Mouse (Mus musculus): Measurements from ENCODE around the gene Tmem191c. TPM values are rescaled to one million over a fixed set of nuclear protein-coding genes. Genes with fewer than 3 reads are reported as not detected.
A peak's percentile ranks its signal among the peaks of the same experiment; 100 is the strongest.

The Tmem191c gene
- polyA plus RNA-seq, 1 experiment from 2014 or later: 9.1 TPM

- WGBS: 68% methylated on average over 6 of the region's 6 CpGs
- DNase-seq (ENCODE audit: low spot score): no peak
- Histone ChIP-seq H3K36me3 (0 out of 2 replicates have a peak, but pooled peaks cover 2% of the 10 kb centered on the region), H3K27ac (no peak overlapping the region), H3K9me3 (replicated peaks) (no peaks in the 10 kb centered on the region), H3K27me3 (ENCODE audit: low read depth, poor library complexity, severe bottlenecking) (no peaks in the 10 kb centered on the region), H3K4me1 (peaks cover 30% of the 10 kb centered on the region), H3K4me3 (no peak overlapping the region)
These were observed 26.7 kb upstream of the Tmem191c start for GRCm38 (mm10) chr16:17249135-17249534.

GRCm38 (mm10) chr16:17251539-17251938 lies 24.3 kb upstream of the Tmem191c start:
- Histone ChIP-seq H3K27ac (no peak overlapping the region), H3K9me3 (replicated peaks) (no peaks in the 10 kb centered on the region), H3K36me3 (peaks cover 17% of the 10 kb centered on the region), H3K4me1 (peaks cover 35% of the 10 kb centered on the region), H3K27me3 (ENCODE audit: low read depth, poor library complexity, severe bottlenecking) (no peaks in the 10 kb centered on the region), H3K4me3 (no peak overlapping the region)
- no peak for DNase-seq (ENCODE audit: low spot score)
- WGBS: 88% methylated on average over 3 of the region's 3 CpGs

GRCm38 (mm10) chr16:17252086-17252726 lies 23.7 kb upstream of the Tmem191c start:
- Histone ChIP-seq H3K4me3 (no peak overlapping the region), H3K9me3 (replicated peaks) (no peaks in the 10 kb centered on the region), H3K27ac (no peak overlapping the region), H3K36me3 (peaks cover 23% of the 10 kb centered on the region), H3K27me3 (ENCODE audit: low read depth, poor library complexity, severe bottlenecking) (no peaks in the 10 kb centered on the region), H3K4me1 (peaks cover 35% of the 10 kb centered on the region)
- no peak for DNase-seq (ENCODE audit: low spot score)
- WGBS: 74% methylated on average over 3 of the region's 3 CpGs

- Histone ChIP-seq H3K4me1 (peaks cover 35% of the 10 kb centered on the region), H3K4me3 (no peak overlapping the region), H3K36me3 (peaks cover 30% of the 10 kb centered on the region), H3K27ac (no peak overlapping the region), H3K9me3 (replicated peaks) (no peaks in the 10 kb centered on the region), H3K27me3 (ENCODE audit: low read depth, poor library complexity, severe bottlenecking) (no peaks in the 10 kb centered on the region)
- WGBS: 58% methylated on average over 7 of the region's 7 CpGs
- no peak for DNase-seq (ENCODE audit: low spot score)
These were observed 23.0 kb upstream of the Tmem191c start for GRCm38 (mm10) chr16:17252841-17253240.

- H3K9me3 ChIP-seq (replicated peaks): no peaks in the 10 kb centered on the region
- H3K4me1 ChIP-seq: peaks cover 35% of the 10 kb centered on the region
- WGBS: 35% methylated on average over 4 of the region's 4 CpGs
- H3K27ac ChIP-seq: 0 out of 2 replicates have a peak overlapping the region, but pooled peaks have one; percentile 48
- no peaks in the 10 kb centered on the region for H3K27me3 ChIP-seq (ENCODE audit: low read depth, poor library complexity, severe bottlenecking)
- no peak for DNase-seq (ENCODE audit: low spot score)
- peaks cover 42% of the 10 kb centered on the region for H3K36me3 ChIP-seq
- no peak overlapping the region for H3K4me3 ChIP-seq
These were observed 21.8 kb upstream of the Tmem191c start for GRCm38 (mm10) chr16:17254005-17254597.

GRCm38 (mm10) chr16:17255270-17255669 lies 20.6 kb upstream of the Tmem191c start:
- Histone ChIP-seq H3K9me3 (replicated peaks) (no peaks in the 10 kb centered on the region), H3K27ac (no peak overlapping the region), H3K4me1 (peaks cover 30% of the 10 kb centered on the region), H3K27me3 (ENCODE audit: low read depth, poor library complexity, severe bottlenecking) (no peaks in the 10 kb centered on the region), H3K4me3 (no peak overlapping the region), H3K36me3 (peaks cover 54% of the 10 kb centered on the region)
- DNase-seq (ENCODE audit: low spot score): no peak
- 64% methylated on average over 2 of the region's 2 CpGs for WGBS

GRCm38 (mm10) chr16:17257359-17257821 lies 18.5 kb upstream of the Tmem191c start:
- 92% methylated on average over 9 of the region's 9 CpGs for WGBS
- no peak overlapping the region for H3K4me3 ChIP-seq
- peaks cover 21% of the 10 kb centered on the region for H3K4me1 ChIP-seq
- peaks cover 72% of the 10 kb centered on the region for H3K36me3 ChIP-seq
- no peaks in the 10 kb centered on the region for H3K9me3 ChIP-seq (replicated peaks)
- no peak overlapping the region for H3K27ac ChIP-seq
- no peaks in the 10 kb centered on the region for H3K27me3 ChIP-seq (ENCODE audit: low read depth, poor library complexity, severe bottlenecking)
- no peak for DNase-seq (ENCODE audit: low spot score)

- peaks cover 7% of the 10 kb centered on the region for H3K4me1 ChIP-seq
- no peaks in the 10 kb centered on the region for H3K27me3 ChIP-seq (ENCODE audit: low read depth, poor library complexity, severe bottlenecking)
- H3K9me3 ChIP-seq (replicated peaks): no peaks in the 10 kb centered on the region
- no peak overlapping the region for H3K27ac ChIP-seq
- DNase-seq (ENCODE audit: low spot score): no peak
- H3K4me3 ChIP-seq: no peak overlapping the region
- peaks cover 78% of the 10 kb centered on the region for H3K36me3 ChIP-seq
- 97% methylated on average over 12 of the region's 12 CpGs for WGBS
These were observed 17.0 kb upstream of the Tmem191c start for GRCm38 (mm10) chr16:17258917-17259316.

GRCm38 (mm10) chr16:17261341-17261740 lies 14.5 kb upstream of the Tmem191c start:
- H3K27me3 ChIP-seq (ENCODE audit: low read depth, poor library complexity, severe bottlenecking): no peaks in the 10 kb centered on the region
- peaks cover 61% of the 10 kb centered on the region for H3K36me3 ChIP-seq
- whole genome bisulfite sequencing: 93% methylated on average over 1 of the region's 1 CpGs
- no peaks in the 10 kb centered on the region for H3K4me1 ChIP-seq
- H3K9me3 ChIP-seq (replicated peaks): no peaks in the 10 kb centered on the region
- no peak for DNase-seq (ENCODE audit: low spot score)
- no peak overlapping the region for H3K4me3 ChIP-seq
- no peak overlapping the region for H3K27ac ChIP-seq

GRCm38 (mm10) chr16:17266113-17266512 lies 9.8 kb upstream of the Tmem191c start:
- no peak for DNase-seq (ENCODE audit: low spot score)
- Histone ChIP-seq H3K36me3 (peaks cover 17% of the 10 kb centered on the region), H3K9me3 (replicated peaks) (no peaks in the 10 kb centered on the region), H3K27ac (no peak overlapping the region), H3K4me1 (no peaks in the 10 kb centered on the region), H3K27me3 (ENCODE audit: low read depth, poor library complexity, severe bottlenecking) (no peaks in the 10 kb centered on the region), H3K4me3 (no peak overlapping the region)
- 85% methylated on average over 3 of the region's 3 CpGs for WGBS

- Histone ChIP-seq H3K4me3 (no peak overlapping the region), H3K27me3 (ENCODE audit: low read depth, poor library complexity, severe bottlenecking) (no peaks in the 10 kb centered on the region), H3K36me3 (0 out of 2 replicates have a peak, but pooled peaks cover 2% of the 10 kb centered on the region), H3K4me1 (no peaks in the 10 kb centered on the region), H3K9me3 (replicated peaks) (no peaks in the 10 kb centered on the region), H3K27ac (no peak overlapping the region)
- DNase-seq (ENCODE audit: low spot score): no peak
- 69% methylated on average over 5 of the region's 5 CpGs for whole genome bisulfite sequencing
These were observed 7.9 kb upstream of the Tmem191c start for GRCm38 (mm10) chr16:17267937-17268336.

- Histone ChIP-seq H3K4me1 (no peaks in the 10 kb centered on the region), H3K36me3 (0 out of 2 replicates have a peak, but pooled peaks cover 2% of the 10 kb centered on the region), H3K9me3 (replicated peaks) (no peaks in the 10 kb centered on the region), H3K27ac (no peak overlapping the region), H3K4me3 (no peak overlapping the region), H3K27me3 (ENCODE audit: low read depth, poor library complexity, severe bottlenecking) (no peaks in the 10 kb centered on the region)
- WGBS: 91% methylated on average over 5 of the region's 5 CpGs
- no peak for DNase-seq (ENCODE audit: low spot score)
These were observed 6.0 kb upstream of the Tmem191c start for GRCm38 (mm10) chr16:17269872-17270271.

- H3K4me3 ChIP-seq: no peak overlapping the region
- DNase-seq (ENCODE audit: low spot score): no peak
- peaks cover under 1% of the 10 kb centered on the region for H3K4me1 ChIP-seq
- 0 out of 2 replicates have a peak, but pooled peaks cover 2% of the 10 kb centered on the region for H3K36me3 ChIP-seq
- 0 out of 2 replicates have a peak, but pooled peaks cover under 1% of the 10 kb centered on the region for H3K27me3 ChIP-seq (ENCODE audit: low read depth, poor library complexity, severe bottlenecking)
- no peak overlapping the region for H3K27ac ChIP-seq
- H3K9me3 ChIP-seq (replicated peaks): no peaks in the 10 kb centered on the region
- 75% methylated on average over 4 of the region's 4 CpGs for WGBS
These were observed 4.8 kb upstream of the Tmem191c start for GRCm38 (mm10) chr16:17271124-17271523.

All from limb, embryonic 10.5 days (tissue).